Mouse (Mus musculus) erythroblast, embryonic 14.5 days (primary cell): ENCODE data around the gene Kremen1.

Experiments
- GATA1 ChIP-seq: IDR thresholded peaks from 2 replicates; pipeline ENCODE4 v1.6.1; 2012; ENCODE audit warnings: low read length, inconsistent platforms, mixed read lengths
- TAL1 ChIP-seq: IDR thresholded peaks from 3 replicates; pipeline ENCODE4 v1.6.1; 2012; ENCODE audit warnings: low read length, inconsistent platforms, mixed read lengths

- no peak for TF ChIP-seq GATA1
- TF ChIP-seq TAL1, result no peak
Observed at GRCm38 (mm10) chr11:5243812-5244748, 17.3 kb downstream of the Kremen1 start.
